Mouse (Mus musculus): Measurements from ENCODE around the gene Fgf22. TPM values are rescaled to one million over a fixed set of nuclear protein-coding genes. Genes with fewer than 3 reads are reported as not detected.

Gene Fgf22
- polyA plus RNA-seq, 1 experiment = not detected

- Histone ChIP-seq H3K36me3 (replicated peaks; ENCODE audit: low read length) (peaks cover 12% of the 10 kb centered on the region), H3K9me3 (no peaks in the 10 kb centered on the region), H3K4me3 (replicated peaks) (no peak overlapping the region), H3K27me3 (replicated peaks) (peaks cover 29% of the 10 kb centered on the region), H3K4me1 (peaks cover 38% of the 10 kb centered on the region)
- TF ChIP-seq FLI1 (IDR thresholded peaks at IDR 0.05; ENCODE audit: low read length) (no peak), GATA1 (IDR thresholded peaks at IDR 0.05; ENCODE audit: borderline replicate concordance, low read length) (no peak)
Measured at GRCm38 (mm10) chr10:79807826-79808225, 53.0 kb downstream of the Fgf22 start.

Other genes starting within 250 kb of the Fgf22 start
- gene Plpp2, start 221.3 kb upstream of the Fgf22 start, polyA plus RNA-seq (2012; ENCODE audit: insufficient read depth, low replicate concordance) = 5.7 and 5.9 TPM in 2 replicates
- gene Mier2, start 199.9 kb upstream of the Fgf22 start, polyA plus RNA-seq (2012; ENCODE audit: insufficient read depth, low replicate concordance) = 32.9 and 68.6 TPM in 2 replicates
- gene Theg, start 167.7 kb upstream of the Fgf22 start, polyA plus RNA-seq (2012; ENCODE audit: insufficient read depth, low replicate concordance) = 1.2 TPM in 1 of 2 replicates, not detected in the other
- not detected in 2 replicates for gene C2cd4c, start 141.1 kb upstream of the Fgf22 start, polyA plus RNA-seq (2012; ENCODE audit: insufficient read depth, low replicate concordance)
- gene Shc2, start 117.2 kb upstream of the Fgf22 start, polyA plus RNA-seq (2012; ENCODE audit: insufficient read depth, low replicate concordance) = not detected in 2 replicates
- not detected in 2 replicates for gene Odf3l2, start 109.3 kb upstream of the Fgf22 start, polyA plus RNA-seq (2012; ENCODE audit: insufficient read depth, low replicate concordance)
- gene Madcam1, start 90.5 kb upstream of the Fgf22 start, polyA plus RNA-seq (2012; ENCODE audit: insufficient read depth, low replicate concordance) = 0.78 TPM in 1 of 2 replicates, not detected in the other
- 209 and 257 TPM in 2 replicates for gene Tpgs1, start 85.7 kb upstream of the Fgf22 start, polyA plus RNA-seq (2012; ENCODE audit: insufficient read depth, low replicate concordance)
- gene Cdc34, start 72.9 kb upstream of the Fgf22 start, polyA plus RNA-seq (2012; ENCODE audit: insufficient read depth, low replicate concordance) = 451 and 1,194 TPM in 2 replicates
- gene Gzmm, start 66.1 kb upstream of the Fgf22 start, polyA plus RNA-seq (2012; ENCODE audit: insufficient read depth, low replicate concordance) = 1.4 and 2.2 TPM in 2 replicates
- gene Bsg, start 50.6 kb upstream of the Fgf22 start, polyA plus RNA-seq (2012; ENCODE audit: insufficient read depth, low replicate concordance) = 2,144 and 3,272 TPM in 2 replicates
- 1.5 and 1.8 TPM in 2 replicates for gene Hcn2, start 38.4 kb upstream of the Fgf22 start, polyA plus RNA-seq (2012; ENCODE audit: insufficient read depth, low replicate concordance)
- gene Polrmt, start 8.5 kb upstream of the Fgf22 start, polyA plus RNA-seq (2012; ENCODE audit: insufficient read depth, low replicate concordance) = 11.1 and 25.3 TPM in 2 replicates
- 302 and 542 TPM in 2 replicates for gene Rnf126, start 11.9 kb downstream of the Fgf22 start, polyA plus RNA-seq (2012; ENCODE audit: insufficient read depth, low replicate concordance)
- gene Fstl3, start 22.2 kb downstream of the Fgf22 start, polyA plus RNA-seq (2012; ENCODE audit: insufficient read depth, low replicate concordance) = 1.6 TPM in 1 of 2 replicates, not detected in the other
- 0.70 TPM in 1 of 2 replicates, not detected in the other for gene Prss57, start 35.9 kb downstream of the Fgf22 start, polyA plus RNA-seq (2012; ENCODE audit: insufficient read depth, low replicate concordance)
- 39.0 and 54.6 TPM in 2 replicates for gene Palm, start 38.5 kb downstream of the Fgf22 start, polyA plus RNA-seq (2012; ENCODE audit: insufficient read depth, low replicate concordance)
- gene Misp, start 65.9 kb downstream of the Fgf22 start, polyA plus RNA-seq (2012; ENCODE audit: insufficient read depth, low replicate concordance) = 1.5 and 2.5 TPM in 2 replicates
- gene Ptbp1, start 99.4 kb downstream of the Fgf22 start, polyA plus RNA-seq (2012; ENCODE audit: insufficient read depth, low replicate concordance) = 849 and 1,831 TPM in 2 replicates
- 96.7 and 434 TPM in 2 replicates for gene Prtn3, start 119.4 kb downstream of the Fgf22 start, polyA plus RNA-seq (2012; ENCODE audit: insufficient read depth, low replicate concordance)
- gene Plppr3, start 119.6 kb downstream of the Fgf22 start, polyA plus RNA-seq (2012; ENCODE audit: insufficient read depth, low replicate concordance) = 0.80 and 16.9 TPM in 2 replicates
- 5.6 and 23.2 TPM in 2 replicates for gene Elane, start 131.2 kb downstream of the Fgf22 start, polyA plus RNA-seq (2012; ENCODE audit: insufficient read depth, low replicate concordance)
- not detected in 2 replicates for gene Cfd, start 135.8 kb downstream of the Fgf22 start, polyA plus RNA-seq (2012; ENCODE audit: insufficient read depth, low replicate concordance)
- gene Med16, start 153.8 kb downstream of the Fgf22 start, polyA plus RNA-seq (2012; ENCODE audit: insufficient read depth, low replicate concordance) = 32.2 and 85.7 TPM in 2 replicates
- not detected in 2 replicates for gene Gm26602, start 155.8 kb downstream of the Fgf22 start, polyA plus RNA-seq (2012; ENCODE audit: insufficient read depth, low replicate concordance)
- gene Kiss1r, start 161.9 kb downstream of the Fgf22 start, polyA plus RNA-seq (2012; ENCODE audit: insufficient read depth, low replicate concordance) = 2.7 and 4.5 TPM in 2 replicates
- gene R3hdm4, start 166.1 kb downstream of the Fgf22 start, polyA plus RNA-seq (2012; ENCODE audit: insufficient read depth, low replicate concordance) = 418 and 597 TPM in 2 replicates
- gene Arid3a, start 172.0 kb downstream of the Fgf22 start, polyA plus RNA-seq (2012; ENCODE audit: insufficient read depth, low replicate concordance) = 89.7 and 142 TPM in 2 replicates
- 22.2 and 23.8 TPM in 2 replicates for gene Wdr18, start 205.1 kb downstream of the Fgf22 start, polyA plus RNA-seq (2012; ENCODE audit: insufficient read depth, low replicate concordance)
- gene Grin3b, start 215.6 kb downstream of the Fgf22 start, polyA plus RNA-seq (2012; ENCODE audit: insufficient read depth, low replicate concordance) = not detected in 2 replicates
- 293 and 686 TPM in 2 replicates for gene Tmem259, start 229.3 kb downstream of the Fgf22 start, polyA plus RNA-seq (2012; ENCODE audit: insufficient read depth, low replicate concordance)
- 1,011 and 1,303 TPM in 2 replicates for gene Cnn2, start 233.5 kb downstream of the Fgf22 start, polyA plus RNA-seq (2012; ENCODE audit: insufficient read depth, low replicate concordance)
- 47.4 and 62.2 TPM in 2 replicates for gene Abca7, start 241.4 kb downstream of the Fgf22 start, polyA plus RNA-seq (2012; ENCODE audit: insufficient read depth, low replicate concordance)

All from megakaryocyte, embryonic 14.5 days (primary cell).